Mouse (Mus musculus) embryonic fibroblast, embryonic 13.5 days (primary cell): Measurements from ENCODE around the gene Chit1. TPM values are rescaled to one million over a fixed set of nuclear protein-coding genes. Genes with fewer than 3 reads are reported as not detected.

Source experiments
- H3K27ac ChIP-seq: 2 replicates; pipeline ENCODE4 v1.5.1; 2012; ENCODE audit warnings: low read length, control low read depth, inconsistent platforms; ENCODE audit not compliant: insufficient read depth
- H3K4me1 ChIP-seq: 2 replicates; pipeline ENCODE4 v1.6.1; 2011; ENCODE audit warnings: low read length; ENCODE audit not compliant: control insufficient read depth, insufficient read depth
- H3K4me3 ChIP-seq: 2 replicates; pipeline ENCODE4 v1.5.1; 2011; ENCODE audit warnings: mild to moderate bottlenecking, control low read depth, low read length; ENCODE audit not compliant: insufficient read depth
- CTCF ChIP-seq: IDR thresholded peaks from 2 replicates; pipeline ENCODE4 v1.5.1; 2011; ENCODE audit warnings: mild to moderate bottlenecking, control low read depth, low read length, moderate library complexity, borderline replicate concordance; ENCODE audit not compliant: insufficient read depth
- POLR2A ChIP-seq: IDR thresholded peaks from 2 replicates; pipeline ENCODE4 v1.6.1; 2011; ENCODE audit warnings: low read depth, mild to moderate bottlenecking, control low read depth, low read length, moderate library complexity
- polyA plus RNA-seq: library from polyadenylated mRNA; stranded (reverse); fragments of >200 nt; gene quantifications from 2 replicates; pipeline ENCODE4 v1.2.4, GENCODE M21; 2011; ENCODE audit warnings: low read depth; ENCODE audit not compliant: missing spikeins, insufficient read length

Chit1 gene
- polyA plus RNA-seq, 1 experiment, result not detected

- H3K4me1 ChIP-seq, result peaks cover 8% of the 10 kb centered on the region
- TF ChIP-seq CTCF, result no peak
- no peak for TF ChIP-seq POLR2A
- no peak overlapping the region for H3K4me3 ChIP-seq
- no peak overlapping the region for H3K27ac ChIP-seq
Measured at GRCm38 (mm10) chr1:134071411-134072018, 39.5 kb upstream of the Chit1 start.

- H3K4me3 ChIP-seq, result no peak overlapping the region
- H3K4me1 ChIP-seq, result peaks cover 12% of the 10 kb centered on the region
- TF ChIP-seq POLR2A (no peak; the same call in 1 of the 2 replicates), CTCF (no peak)
- H3K27ac ChIP-seq, result no peak overlapping the region
Measured at GRCm38 (mm10) chr1:134073061-134073564, 37.9 kb upstream of the Chit1 start.

GRCm38 (mm10) chr1:134073658-134074057 is 37.4 kb upstream of the Chit1 start:
- TF ChIP-seq CTCF, result no peak
- peak; percentile 67 for TF ChIP-seq POLR2A
- Histone ChIP-seq H3K27ac (no peak overlapping the region), H3K4me1 (peaks cover 12% of the 10 kb centered on the region), H3K4me3 (no peak overlapping the region)

GRCm38 (mm10) chr1:134074184-134074583 is 36.9 kb upstream of the Chit1 start:
- Histone ChIP-seq H3K4me3 (no peak overlapping the region), H3K27ac (no peak overlapping the region), H3K4me1 (peaks cover 12% of the 10 kb centered on the region)
- peak; percentile 87 for TF ChIP-seq POLR2A
- no peak for TF ChIP-seq CTCF

GRCm38 (mm10) chr1:134074606-134075005 is 36.4 kb upstream of the Chit1 start:
- no peak overlapping the region for H3K27ac ChIP-seq
- no peak overlapping the region for H3K4me3 ChIP-seq
- peaks cover 12% of the 10 kb centered on the region for H3K4me1 ChIP-seq
- peak; percentile 54; the same call in 1 of the 2 replicates for TF ChIP-seq POLR2A
- no peak for TF ChIP-seq CTCF

- peaks cover 12% of the 10 kb centered on the region for H3K4me1 ChIP-seq
- peak overlapping the region; percentile 98 for H3K4me3 ChIP-seq
- peak overlapping the region; percentile 36; the same call in 1 of the 2 replicates for H3K27ac ChIP-seq
- no peak; the same call in 1 of the 2 replicates for TF ChIP-seq POLR2A
- TF ChIP-seq CTCF, result no peak
Measured at GRCm38 (mm10) chr1:134075532-134075931, 35.5 kb upstream of the Chit1 start.

- TF ChIP-seq POLR2A, result no peak; the same call in 1 of the 2 replicates
- TF ChIP-seq CTCF, result no peak
- peak overlapping the region; percentile 98 for H3K4me3 ChIP-seq
- H3K4me1 ChIP-seq, result peaks cover 12% of the 10 kb centered on the region
- no peak overlapping the region for H3K27ac ChIP-seq
Measured at GRCm38 (mm10) chr1:134076789-134077188, 34.3 kb upstream of the Chit1 start.

- peak overlapping the region; percentile 98 for H3K4me3 ChIP-seq
- peaks cover 12% of the 10 kb centered on the region for H3K4me1 ChIP-seq
- H3K27ac ChIP-seq, result peak overlapping the region; percentile 49; the same call in 1 of the 2 replicates
- TF ChIP-seq CTCF (peak; percentile 18; the same call in 1 of the 2 replicates), POLR2A (peak; percentile 35)
Measured at GRCm38 (mm10) chr1:134077389-134078060, 33.5 kb upstream of the Chit1 start.

GRCm38 (mm10) chr1:134078061-134078795 is 32.8 kb upstream of the Chit1 start:
- TF ChIP-seq POLR2A, result peak; percentile 48; the same call in 1 of the 2 replicates
- TF ChIP-seq CTCF, result no peak
- Histone ChIP-seq H3K4me3 (peak overlapping the region; percentile 98), H3K27ac (peak overlapping the region; percentile 49), H3K4me1 (peaks cover 12% of the 10 kb centered on the region)

GRCm38 (mm10) chr1:134078802-134079476 is 32.1 kb upstream of the Chit1 start, which contains the start of gene Btg2:
Btg2 (minus strand) TSS chr1:134079120.
- peak within 1 kb of the TSS; percentile 98 for H3K4me3 ChIP-seq
- TF ChIP-seq POLR2A (peak; percentile 100), CTCF (no peak)
- H3K4me1 ChIP-seq, result peaks cover 8% of the 10 kb centered on the region
- peak within 1 kb of the TSS; percentile 88 for H3K27ac ChIP-seq
